Mouse (Mus musculus): ENCODE measurements at regions not wholly inside any gene's neighbourhood (a gene's known extent, or its start where the extent isn't known, plus 50 kb on each side); places are given as distances from the start of the nearest gene placed in this dataset.

- H3K9ac ChIP-seq (ENCODE audit: insufficient read depth, low read depth, low read length, poor library complexity, severe bottlenecking) = no peak overlapping the region
- no peaks in the 10 kb centered on the region for H3K4me1 ChIP-seq (ENCODE audit: control insufficient read depth in 2 of 2, insufficient read depth in 2 of 2, low read length in 2 of 2, poor library complexity in 1 of 2)
- DNase-seq (ENCODE audit: low read depth, low spot score) = no peak
- in situ Hi-C loops (cut with MboI; ENCODE audit: low sequenced_read_pairs in 2 of 2, unreplicated experiment in 2 of 2) = no loop called here
- no peaks in the 10 kb centered on the region for H3K9me3 ChIP-seq (ENCODE audit: control insufficient read depth, insufficient read depth, low read depth, low read length)
- H3K36me3 ChIP-seq (ENCODE audit: control insufficient read depth, insufficient read depth, low read length, poor library complexity, severe bottlenecking) = no peaks in the 10 kb centered on the region
- no peak overlapping the region for H3K27ac ChIP-seq (ENCODE audit: insufficient read depth, low read depth, low read length, poor library complexity, severe bottlenecking)
- TF ChIP-seq ZNF384 (IDR thresholded peaks at IDR 0.05; ENCODE audit: low read depth, low read length) = no peak
- no peak for TF ChIP-seq CHD2 (IDR thresholded peaks at IDR 0.05; ENCODE audit: low read depth, low read length)
- TF ChIP-seq ZC3H11A (IDR thresholded peaks at IDR 0.05; ENCODE audit: borderline replicate concordance, low read depth, low read length) = no peak
- TF ChIP-seq MAFK (IDR thresholded peaks at IDR 0.05; ENCODE audit: insufficient read depth, low read depth, low read length) = no peak
- TF ChIP-seq HCFC1 (IDR thresholded peaks at IDR 0.05; ENCODE audit: borderline replicate concordance, insufficient read depth, low read length) = no peak
- H3K4me3 ChIP-seq (ENCODE audit: insufficient read depth in 1 of 2, low read depth in 1 of 2, low read length in 2 of 2, poor library complexity in 1 of 2, severe bottlenecking in 1 of 2) = no peak overlapping the region
These were observed 117.1 kb downstream of the Tbx4 start for GRCm38 (mm10) chr11:86003341-86003740.

DNA sequence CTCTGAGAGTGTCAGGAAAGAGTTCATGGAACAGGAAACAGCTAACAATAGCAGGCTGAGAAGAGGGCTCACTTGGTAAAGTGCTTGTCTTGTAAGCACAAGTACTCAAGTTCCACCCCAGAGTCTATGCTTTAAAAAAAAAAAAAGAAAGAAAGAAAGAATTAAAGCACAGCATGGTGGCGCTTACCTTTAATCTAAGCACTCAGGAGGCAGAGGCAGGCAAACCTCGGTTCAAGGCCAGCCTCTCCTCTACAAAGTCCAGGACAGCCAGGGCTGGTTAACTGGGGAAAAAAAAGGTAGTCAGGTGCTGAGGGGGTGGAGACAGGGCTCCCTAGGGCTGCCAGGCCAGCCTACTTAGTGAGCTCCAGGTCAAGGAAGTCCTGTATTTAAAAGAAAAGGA lies 119.1 kb downstream of the Tbx4 start:
- TF ChIP-seq ZNF384 (IDR thresholded peaks at IDR 0.05; ENCODE audit: low read depth, low read length) (peak; percentile 93), HCFC1 (IDR thresholded peaks at IDR 0.05; ENCODE audit: borderline replicate concordance, insufficient read depth, low read length) (no peak)
- Histone ChIP-seq H3K27ac (ENCODE audit: insufficient read depth, low read depth, low read length, poor library complexity, severe bottlenecking) (no peak overlapping the region), H3K9me3 (ENCODE audit: control insufficient read depth, insufficient read depth, low read depth, low read length) (no peaks in the 10 kb centered on the region), H3K9ac (ENCODE audit: insufficient read depth, low read depth, low read length, poor library complexity, severe bottlenecking) (no peak overlapping the region), H3K4me3 (ENCODE audit: insufficient read depth in 1 of 2, low read depth in 1 of 2, low read length in 2 of 2, poor library complexity in 1 of 2, severe bottlenecking in 1 of 2) (no peak overlapping the region), H3K36me3 (ENCODE audit: control insufficient read depth, insufficient read depth, low read length, poor library complexity, severe bottlenecking) (no peaks in the 10 kb centered on the region), H3K4me1 (ENCODE audit: control insufficient read depth in 2 of 2, insufficient read depth in 2 of 2, low read length in 2 of 2, poor library complexity in 1 of 2) (no peaks in the 10 kb centered on the region)
- in situ Hi-C loops (cut with MboI; ENCODE audit: low sequenced_read_pairs in 2 of 2, unreplicated experiment in 2 of 2) = no loop called here
- DNase-seq (ENCODE audit: low read depth, low spot score) = peak; percentile 27

DNA sequence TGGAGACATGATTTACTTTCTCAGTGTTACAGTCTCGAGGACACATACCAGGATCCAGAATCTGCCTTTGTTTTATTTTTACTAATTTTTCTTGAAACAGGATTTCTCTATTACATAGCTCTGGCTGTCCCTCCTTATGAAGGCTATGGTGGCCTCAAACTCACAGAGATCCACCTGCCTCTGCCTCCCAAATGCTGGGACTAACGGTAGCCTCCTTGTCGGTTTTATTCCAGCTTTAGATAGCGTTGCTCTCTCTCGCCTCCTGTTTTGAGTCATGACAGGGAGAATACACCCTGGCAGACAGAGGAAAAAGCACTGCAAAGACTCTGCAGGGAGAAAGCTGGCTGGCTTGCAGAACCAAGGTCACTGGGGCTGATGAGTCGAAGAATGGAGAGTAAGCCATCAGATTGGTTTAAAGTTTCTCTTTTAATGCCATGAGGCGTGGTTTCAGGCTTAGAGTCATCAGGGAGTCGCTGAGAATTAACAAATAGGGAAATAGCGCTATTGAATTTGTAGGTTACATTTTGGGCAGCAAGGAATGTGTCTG lies 119.8 kb downstream of the Tbx4 start:
- in situ Hi-C loops (cut with MboI; ENCODE audit: low sequenced_read_pairs in 2 of 2, unreplicated experiment in 2 of 2) = no loop called here
- no peaks in the 10 kb centered on the region for H3K4me1 ChIP-seq (ENCODE audit: control insufficient read depth in 2 of 2, insufficient read depth in 2 of 2, low read length in 2 of 2, poor library complexity in 1 of 2)
- DNase-seq (ENCODE audit: low read depth, low spot score) = no peak
- H3K4me3 ChIP-seq (ENCODE audit: insufficient read depth in 1 of 2, low read depth in 1 of 2, low read length in 2 of 2, poor library complexity in 1 of 2, severe bottlenecking in 1 of 2) = no peak overlapping the region
- H3K27ac ChIP-seq (ENCODE audit: insufficient read depth, low read depth, low read length, poor library complexity, severe bottlenecking) = no peak overlapping the region
- no peaks in the 10 kb centered on the region for H3K9me3 ChIP-seq (ENCODE audit: control insufficient read depth, insufficient read depth, low read depth, low read length)
- H3K9ac ChIP-seq (ENCODE audit: insufficient read depth, low read depth, low read length, poor library complexity, severe bottlenecking) = no peak overlapping the region
- no peaks in the 10 kb centered on the region for H3K36me3 ChIP-seq (ENCODE audit: control insufficient read depth, insufficient read depth, low read length, poor library complexity, severe bottlenecking)
- no peak for TF ChIP-seq ZC3H11A (IDR thresholded peaks at IDR 0.05; ENCODE audit: borderline replicate concordance, low read depth, low read length)
- TF ChIP-seq MAFK (IDR thresholded peaks at IDR 0.05; ENCODE audit: insufficient read depth, low read depth, low read length) = no peak
- TF ChIP-seq ZNF384 (IDR thresholded peaks at IDR 0.05; ENCODE audit: low read depth, low read length) = no peak
- TF ChIP-seq HCFC1 (IDR thresholded peaks at IDR 0.05; ENCODE audit: borderline replicate concordance, insufficient read depth, low read length) = no peak
- TF ChIP-seq CHD2 (IDR thresholded peaks at IDR 0.05; ENCODE audit: low read depth, low read length) = no peak

DNA sequence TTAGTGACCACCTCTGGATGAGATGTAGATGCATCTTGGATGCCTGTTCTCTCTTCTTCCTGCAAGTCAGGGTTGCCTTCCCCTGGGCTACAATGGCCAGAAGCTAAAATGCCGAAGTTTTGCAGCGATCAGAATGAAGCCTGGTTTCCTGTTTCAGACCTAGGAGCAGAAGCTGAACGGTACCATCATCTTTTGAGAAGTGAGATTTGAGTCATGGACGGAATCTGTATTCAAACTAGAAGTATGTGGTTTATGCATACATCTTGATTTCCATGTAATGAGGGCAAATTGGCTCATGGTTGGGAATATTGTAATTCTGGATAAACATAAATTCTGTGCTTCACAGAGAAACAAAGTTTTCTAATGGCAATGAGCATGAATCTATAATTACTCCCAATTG lies 120.6 kb downstream of the Tbx4 start:
- Histone ChIP-seq H3K9ac (ENCODE audit: insufficient read depth, low read depth, low read length, poor library complexity, severe bottlenecking) (no peak overlapping the region), H3K27ac (ENCODE audit: insufficient read depth, low read depth, low read length, poor library complexity, severe bottlenecking) (no peak overlapping the region), H3K9me3 (ENCODE audit: control insufficient read depth, insufficient read depth, low read depth, low read length) (no peaks in the 10 kb centered on the region), H3K4me3 (ENCODE audit: insufficient read depth in 1 of 2, low read depth in 1 of 2, low read length in 2 of 2, poor library complexity in 1 of 2, severe bottlenecking in 1 of 2) (no peak overlapping the region), H3K36me3 (ENCODE audit: control insufficient read depth, insufficient read depth, low read length, poor library complexity, severe bottlenecking) (no peaks in the 10 kb centered on the region), H3K4me1 (ENCODE audit: control insufficient read depth in 2 of 2, insufficient read depth in 2 of 2, low read length in 2 of 2, poor library complexity in 1 of 2) (no peaks in the 10 kb centered on the region)
- TF ChIP-seq ZNF384 (IDR thresholded peaks at IDR 0.05; ENCODE audit: low read depth, low read length) (no peak), MAFK (IDR thresholded peaks at IDR 0.05; ENCODE audit: insufficient read depth, low read depth, low read length) (no peak), CHD2 (IDR thresholded peaks at IDR 0.05; ENCODE audit: low read depth, low read length) (no peak), ZC3H11A (IDR thresholded peaks at IDR 0.05; ENCODE audit: borderline replicate concordance, low read depth, low read length) (no peak), HCFC1 (IDR thresholded peaks at IDR 0.05; ENCODE audit: borderline replicate concordance, insufficient read depth, low read length) (no peak)
- no peak for DNase-seq (ENCODE audit: low read depth, low spot score)
- in situ Hi-C loops (cut with MboI; ENCODE audit: low sequenced_read_pairs in 2 of 2, unreplicated experiment in 2 of 2) = no loop called here
